Mouse (Mus musculus) kidney, adult 2 months (tissue): ENCODE measurements around the gene Zmiz1.

Experiments
- CTCF ChIP-seq: fragments of 200-500 bp; conservative IDR thresholded peaks from 2 replicates; pipeline ENCODE4 v1.5.1; 2011; ENCODE audit warnings: low read depth, mild to moderate bottlenecking, control low read depth, low read length, moderate library complexity, mixed read lengths; ENCODE audit not compliant: insufficient read depth, insufficient read length
- POLR2A ChIP-seq: fragments of 200-500 bp; IDR thresholded peaks from one replicate; pipeline ENCODE4 v1.6.1; 2011; ENCODE audit warnings: low read depth, low read length, control low read depth

- TF ChIP-seq CTCF (no peak), POLR2A (no peak)
Measured at GRCm38 (mm10) chr14:25484049-25484448, 25.1 kb downstream of the Zmiz1 start.
